Mouse (Mus musculus) CH12.LX (cell line): Measurements from ENCODE around the gene Syne1. TPM values are rescaled to one million over a fixed set of nuclear protein-coding genes. Genes with fewer than 3 reads are reported as not detected.

Source experiments
- DNase-seq: peaks from one replicate; pipeline ENCODE4 v3.0.0-alpha.2; 2013; ENCODE audit errors: extremely low read depth
- H3K27ac ChIP-seq: 2 replicates; pipeline ENCODE4 v1.5.1; 2012; ENCODE audit warnings: low read depth, mild to moderate bottlenecking, control low read depth, moderate library complexity; ENCODE audit not compliant: insufficient read depth
- H3K27me3 ChIP-seq: replicated peaks from 2 replicates; pipeline ENCODE3; 2012; ENCODE audit warnings: inconsistent platforms
- H3K36me3 ChIP-seq, 2 experiments: replicated peaks in 1 of 2; 2 replicates each; pipeline versions ENCODE3 to v1.6.1; 2012; ENCODE audit warnings: inconsistent platforms in 1 of 2, low read length in 1 of 2, mild to moderate bottlenecking in 1 of 2, mixed read lengths in 1 of 2, moderate library complexity in 1 of 2; ENCODE audit not compliant: control insufficient read depth in 1 of 2, insufficient read depth in 1 of 2
- H3K4me1 ChIP-seq, 2 experiments: 2 replicates each; pipeline ENCODE4 v1.6.1; 2012; ENCODE audit warnings: inconsistent platforms in 1 of 2, moderate library complexity in 1 of 2; ENCODE audit not compliant: insufficient read depth in 2 of 2, control insufficient read depth in 1 of 2
- H3K4me2 ChIP-seq: 2 replicates; pipeline ENCODE4 v1.6.1; 2012; ENCODE audit warnings: low read depth, mild to moderate bottlenecking, control low read depth; ENCODE audit not compliant: poor library complexity, insufficient read depth, severe bottlenecking
- H3K4me3 ChIP-seq, 3 experiments: fragments of 150-350 bp in 1 of 3; sonication (generic) in 1 of 3; replicated peaks in 1 of 3; 2 replicates each; pipeline versions ENCODE3 to v1.5.1; 2011 to 2012; ENCODE audit warnings: low read depth in 2 of 3, low read length in 2 of 3, mild to moderate bottlenecking in 2 of 3, moderate library complexity in 2 of 3, control low read depth in 1 of 3, improper control_type of control experiment in 1 of 3, inconsistent platforms in 1 of 3, mixed read lengths in 1 of 3; ENCODE audit not compliant: poor library complexity in 1 of 3
- H3K79me2 ChIP-seq: replicated peaks from 2 replicates; pipeline ENCODE4 v1.6.1; 2012; ENCODE audit warnings: mild to moderate bottlenecking, moderate library complexity; ENCODE audit not compliant: control insufficient read depth, poor library complexity, insufficient read depth, severe bottlenecking; ENCODE audit errors: extremely low read depth
- H3K9ac ChIP-seq: 2 replicates; pipeline ENCODE4 v1.6.1; 2012; ENCODE audit warnings: low read depth, mild to moderate bottlenecking, control low read depth, moderate library complexity; ENCODE audit not compliant: insufficient read depth
- H3K9me3 ChIP-seq: replicated peaks from 2 replicates; pipeline ENCODE3; 2012; ENCODE audit warnings: low read length, inconsistent platforms, mixed read lengths
- BHLHE40 ChIP-seq: IDR thresholded peaks from 2 replicates; pipeline ENCODE4 v1.6.1; 2011; ENCODE audit warnings: mild to moderate bottlenecking, low read depth, low read length, improper control_type of control experiment
- CHD1 ChIP-seq: IDR thresholded peaks from 2 replicates; pipeline ENCODE4 v1.6.1; 2012; ENCODE audit warnings: low read depth, low read length, improper control_type of control experiment, inconsistent platforms
- CHD2 ChIP-seq: IDR thresholded peaks from 2 replicates; pipeline ENCODE4 v1.6.1; 2011; ENCODE audit warnings: low read length, improper control_type of control experiment
- CTCF ChIP-seq, 2 experiments: IDR thresholded peaks in 1 of 2; conservative IDR thresholded peaks in 1 of 2; 2 replicates each; pipeline ENCODE4 v1.5.1; 2011 to 2012; ENCODE audit warnings: low read depth in 2 of 2, low read length in 2 of 2, improper control_type of control experiment in 1 of 2, inconsistent platforms in 1 of 2, mild to moderate bottlenecking in 1 of 2, moderate library complexity in 1 of 2
- EP300 ChIP-seq: IDR thresholded peaks from 2 replicates; pipeline ENCODE4 v1.6.1; 2011; ENCODE audit warnings: low read length, improper control_type of control experiment
- GABPA ChIP-seq: IDR thresholded peaks from 2 replicates; pipeline ENCODE4 v1.6.1; 2012; ENCODE audit warnings: low read depth, low read length, improper control_type of control experiment, inconsistent platforms; ENCODE audit not compliant: insufficient replicate concordance
- KAT2A ChIP-seq: IDR thresholded peaks from 2 replicates; pipeline ENCODE4 v1.6.1; 2012; ENCODE audit warnings: low read length, improper control_type of control experiment, inconsistent platforms; ENCODE audit not compliant: insufficient replicate concordance
- MEF2A ChIP-seq: IDR thresholded peaks from 2 replicates; pipeline ENCODE4 v1.6.1; 2014; ENCODE audit warnings: low read depth, mild to moderate bottlenecking, inconsistent platforms, low read length, improper control_type of control experiment, borderline replicate concordance
- NRF1 ChIP-seq: IDR thresholded peaks from 2 replicates; pipeline ENCODE4 v1.6.1; 2014; ENCODE audit warnings: low read depth, mild to moderate bottlenecking, inconsistent platforms, low read length, improper control_type of control experiment, moderate library complexity
- PAX5 ChIP-seq: IDR thresholded peaks from 2 replicates; pipeline ENCODE4 v1.6.1; 2012; ENCODE audit warnings: low read length, inconsistent platforms, mixed read lengths
- POLR2A ChIP-seq: IDR thresholded peaks from 2 replicates; pipeline ENCODE4 v1.6.1; 2011; ENCODE audit warnings: low read depth, mild to moderate bottlenecking, improper control_type of control experiment, low read length
- RAD21 ChIP-seq: IDR thresholded peaks from 2 replicates; pipeline ENCODE4 v1.6.1; 2011; ENCODE audit warnings: low read depth, mild to moderate bottlenecking, low read length, improper control_type of control experiment, moderate library complexity
- RCOR1 ChIP-seq: conservative IDR thresholded peaks from 2 replicates; pipeline ENCODE4 v1.6.1; 2012; ENCODE audit warnings: low read depth, mild to moderate bottlenecking, inconsistent platforms, low read length, improper control_type of control experiment
- SMC3 ChIP-seq: IDR thresholded peaks from 2 replicates; pipeline ENCODE4 v1.6.1; 2011; ENCODE audit warnings: low read depth, low read length, improper control_type of control experiment
- UBTF ChIP-seq: IDR thresholded peaks from 2 replicates; pipeline ENCODE4 v1.6.1; 2012; ENCODE audit warnings: low read depth, mild to moderate bottlenecking, inconsistent platforms, low read length, improper control_type of control experiment, moderate library complexity
- USF1 ChIP-seq: IDR thresholded peaks from 2 replicates; pipeline ENCODE4 v1.6.1; 2014; ENCODE audit warnings: low read depth, mild to moderate bottlenecking, inconsistent platforms, low read length, improper control_type of control experiment
- USF2 ChIP-seq: conservative IDR thresholded peaks from 2 replicates; pipeline ENCODE4 v1.6.1; 2011; ENCODE audit warnings: low read depth, low read length, improper control_type of control experiment
- ZC3H11A ChIP-seq: IDR thresholded peaks from 2 replicates; pipeline ENCODE4 v1.6.1; 2012; ENCODE audit warnings: low read depth, mild to moderate bottlenecking, inconsistent platforms, low read length, improper control_type of control experiment
- ZKSCAN1 ChIP-seq: IDR thresholded peaks from 2 replicates; pipeline ENCODE4 v1.6.1; 2012; ENCODE audit warnings: low read depth, inconsistent platforms, low read length, improper control_type of control experiment, borderline replicate concordance
- ZNF384 ChIP-seq: IDR thresholded peaks from 2 replicates; pipeline ENCODE4 v1.6.1; 2012; ENCODE audit warnings: low read depth, low read length, improper control_type of control experiment, inconsistent platforms
- dilution Hi-C: fragments of 300-500 bp; cut with MboI; formaldehyde crosslinking; loops from 2 replicates; pipeline ENCODE4 v1.14.3; 2020; ENCODE audit warnings: low sequenced_read_pairs; ENCODE audit not compliant: extremely low pct_unique_long_range_greater_than_20kb, extremely low pct_ligation_motif_present
- in situ Hi-C: fragments of 300-500 bp; cut with MboI; formaldehyde crosslinking; loops from 3 replicates; pipeline ENCODE4 v1.14.3; 2019; ENCODE audit warnings: low sequenced_read_pairs, low pct_ligation_motif_present, low pct_unique_long_range_greater_than_20kb, mixed read lengths
- polyA plus RNA-seq: library from polyadenylated mRNA; unstranded; fragments of >175 nt; gene quantifications from 2 replicates; pipeline ENCODE4 v1.2.1, GENCODE M21; 2012; ENCODE audit warnings: low read depth; ENCODE audit not compliant: insufficient read length
- total RNA-seq, 2 experiments: library from RNA; depleted of rRNA; stranded (reverse); fragments of 300-350 nt in 1 of 2; fragments of >200 nt in 1 of 2; gene quantifications; 2 replicates each; pipeline ENCODE4 v1.2.3; 2012 to 2014

The Syne1 gene
- total and polyA plus RNA-seq, 3 experiments = 3.1 to 7.6 (median 3.6) TPM

DNA sequence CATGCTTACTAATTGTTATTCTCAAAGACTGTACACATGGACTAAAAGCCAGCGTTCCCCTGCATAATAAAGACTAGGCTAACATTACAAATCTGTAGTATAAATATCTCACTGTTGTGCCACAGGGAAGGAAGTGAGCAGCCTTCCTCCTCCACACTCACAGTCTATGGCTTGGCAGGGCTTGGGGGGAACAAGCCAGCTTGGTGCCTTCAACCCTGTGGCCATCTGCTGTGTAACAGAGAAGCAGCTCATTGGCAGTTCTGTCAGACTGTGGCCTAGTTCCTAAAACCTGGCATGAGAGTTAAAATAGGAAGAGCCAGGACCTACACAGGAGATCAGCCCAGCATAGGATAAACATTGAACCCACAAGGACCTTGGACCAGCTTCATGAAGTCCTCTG lies 23.0 kb downstream of the Syne1 start:
- DNase-seq = no peak
- Histone ChIP-seq H3K4me3 (no peak overlapping the region), H3K36me3 (no peaks in the 10 kb centered on the region)
- TF ChIP-seq KAT2A (no peak), CTCF (conservative IDR thresholded peaks at IDR 0.05 in 1 of 2, IDR thresholded peaks at IDR 0.05 in 1 of 2; ENCODE audit: low read depth in 2 of 2, low read length in 2 of 2) (no peak), CHD2 (no peak), NRF1 (no peak), BHLHE40 (no peak), RAD21 (no peak), ZKSCAN1 (no peak), POLR2A (no peak), ZC3H11A (no peak), ZNF384 (no peak), EP300 (no peak), USF1 (no peak), UBTF (no peak), CHD1 (no peak), GABPA (no peak), RCOR1 (no peak), PAX5 (no peak), USF2 (no peak), SMC3 (no peak)
- TF ChIP-seq, all 38 proteins: peak for 0
- Histone ChIP-seq H3K4me1 (peaks cover 3 to 40% of the 10 kb centered on the region in 2 experiments; a peak in 3 of 4 replicates), H3K9me3 (no peaks in the 10 kb centered on the region), H3K9ac (no peak overlapping the region), H3K27me3 (no peaks in the 10 kb centered on the region), H3K27ac (no peak overlapping the region), H3K4me2 (no peak overlapping the region), H3K79me2 (no peaks in the 10 kb centered on the region)
- in situ Hi-C loops = no loop called here
- dilution Hi-C loops = no loop called here

DNA sequence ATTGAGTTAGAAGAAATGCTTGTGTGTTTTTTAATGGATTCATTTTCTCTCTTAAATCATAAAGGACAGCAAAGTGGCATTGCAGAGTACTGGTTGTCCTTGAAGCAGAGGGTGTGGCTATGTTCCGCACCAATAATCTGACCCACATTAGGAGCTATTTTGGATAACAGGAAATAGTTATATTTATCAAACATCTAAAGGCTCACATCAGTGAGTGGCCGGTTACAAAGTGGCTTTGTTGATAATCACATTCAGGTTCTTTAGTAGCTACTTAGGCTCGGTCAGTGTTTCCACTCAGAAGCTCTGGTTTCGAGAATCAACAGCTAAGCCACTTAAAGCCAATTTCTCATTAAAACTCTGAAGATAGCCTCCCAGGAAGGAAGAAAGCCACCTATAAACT lies 23.6 kb downstream of the Syne1 start:
- Histone ChIP-seq H3K36me3 (no peaks in the 10 kb centered on the region), H3K4me1 (peaks cover 3 to 40% of the 10 kb centered on the region in 2 experiments; a peak in 3 of 4 replicates), H3K9ac (no peak overlapping the region), H3K9me3 (no peaks in the 10 kb centered on the region), H3K27me3 (no peaks in the 10 kb centered on the region), H3K79me2 (no peaks in the 10 kb centered on the region), H3K4me3 (no peak overlapping the region), H3K27ac (no peak overlapping the region), H3K4me2 (no peak overlapping the region)
- DNase-seq = peak; percentile 39
- in situ Hi-C loops (no loop called here), dilution Hi-C loops (no loop called here)
- no peak for TF ChIP-seq PAX5
- peak; percentile 33; the same call in 1 of the 2 replicates for TF ChIP-seq MEF2A
- no peak for TF ChIP-seq EP300
